Mouse (Mus musculus) lung, adult 2 months (tissue): ENCODE data around the gene Arl15. TPM values are rescaled to one million over a fixed set of nuclear protein-coding genes. Genes with fewer than 3 reads are reported as not detected.

Source experiments
- DNase-seq: peaks from one replicate; pipeline ENCODE4 v3.0.0; 2022
- H3K4me1 ChIP-seq: fragments of 200-500 bp; 2 replicates; pipeline ENCODE4 v1.6.1; 2011; ENCODE audit warnings: low read length; ENCODE audit not compliant: control insufficient read depth, insufficient read depth
- H3K4me3 ChIP-seq: fragments of 200-500 bp; replicated peaks from 2 replicates; pipeline ENCODE3; 2011; ENCODE audit warnings: low read depth, mild to moderate bottlenecking, control low read depth, low read length; ENCODE audit errors: extremely low read depth
- CTCF ChIP-seq: fragments of 200-500 bp; IDR thresholded peaks from 2 replicates; pipeline ENCODE4 v1.5.1; 2011; ENCODE audit warnings: mild to moderate bottlenecking, low read length, control low read depth; ENCODE audit not compliant: insufficient read depth
- POLR2A ChIP-seq: fragments of 200-500 bp; IDR thresholded peaks from 2 replicates; pipeline ENCODE4 v1.6.1; 2011; ENCODE audit warnings: low read depth, mild to moderate bottlenecking, control low read depth, low read length, borderline replicate concordance; ENCODE audit errors: extremely low read depth
- WGBS: fragments of 180-500 bp; shearing (Covaris S2); methylation state at CpG from one replicate; pipeline ENCODE4 v1.1.7; 2018; 5-methylcytosine and 5-hydroxymethylcytosine counted together
- polyA plus RNA-seq: library from polyadenylated mRNA; depleted of rRNA; stranded (reverse); fragments of >200 nt; gene quantifications from 2 replicates; pipeline ENCODE4 v1.2.3, GENCODE M21; 2012; rRNA removed

The Arl15 gene
- 11.8 and 15.1 TPM in 2 replicates for polyA plus RNA-seq

DNA sequence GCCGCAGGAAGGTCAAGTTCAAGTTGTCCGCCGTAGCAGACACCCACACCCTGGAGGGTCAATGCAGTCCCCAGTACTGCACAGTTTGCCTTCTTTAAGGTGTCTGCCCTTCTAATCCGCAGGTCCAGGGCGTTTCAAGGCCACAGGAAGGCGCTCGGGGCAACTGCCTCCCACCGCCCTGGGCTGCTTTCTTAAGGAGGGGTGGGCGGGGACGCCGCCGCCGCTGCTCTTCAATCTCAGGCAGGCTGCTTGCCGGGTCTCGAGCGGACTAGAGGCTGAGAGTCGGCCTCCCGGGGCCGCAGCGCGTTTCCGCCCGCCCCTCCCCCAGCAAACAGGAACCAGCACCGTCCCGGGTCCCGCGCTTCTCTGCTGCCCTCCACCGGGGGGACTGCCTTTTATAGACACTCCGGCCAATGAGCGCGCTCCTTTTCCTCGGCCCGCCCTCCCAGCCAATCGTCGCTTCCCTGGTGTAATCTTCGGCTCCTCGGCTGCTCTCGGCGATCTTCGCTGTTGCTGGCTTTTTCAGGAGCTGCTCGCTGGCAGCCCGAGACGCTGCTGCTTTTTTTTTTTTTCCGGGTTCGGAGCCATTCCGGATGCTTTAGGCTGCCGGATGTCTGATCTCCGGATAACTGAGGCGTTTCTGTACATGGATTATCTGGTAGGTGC is at the start of gene Arl15:
Gene Arl15, plus strand, starts transcription at position 467 of the 666 bp plus-strand sequence.
- WGBS = under 1% methylated on average over 49 of the region's 49 CpGs
- Histone ChIP-seq H3K4me1 (peaks cover 3% of the 10 kb centered on the region; the same call in 1 of the 2 replicates), H3K4me3 (peak within 1 kb of the TSS; percentile 92)
- peak; percentile 96 for DNase-seq
- TF ChIP-seq CTCF = no peak
- TF ChIP-seq POLR2A = peak; percentile 99

DNA sequence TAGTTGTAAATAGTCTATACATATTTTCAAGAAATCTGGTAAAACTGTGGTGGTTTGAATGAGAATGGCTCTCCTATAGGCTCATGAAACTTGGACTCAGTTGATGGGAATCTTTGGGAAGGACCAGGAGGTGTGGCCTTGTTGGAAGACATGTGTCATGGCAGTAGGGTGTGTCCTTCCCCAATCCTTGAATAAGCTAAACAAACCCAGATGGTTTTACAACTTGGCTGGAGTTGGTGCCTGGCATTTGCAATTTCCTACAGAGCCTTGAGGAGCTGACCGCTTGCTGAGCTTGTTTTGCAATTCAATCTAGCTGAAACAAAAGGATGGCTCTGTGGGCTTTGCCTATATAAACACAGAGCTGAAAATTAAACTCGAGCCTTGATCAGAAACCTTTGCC is 49.0 kb upstream of the Arl15 start:
- WGBS = 45% methylated on average over 2 of the region's 2 CpGs
- Histone ChIP-seq H3K4me3 (no peak overlapping the region), H3K4me1 (no peaks in the 10 kb centered on the region)
- no peak for DNase-seq
- no peak for TF ChIP-seq CTCF
- no peak for TF ChIP-seq POLR2A

DNA sequence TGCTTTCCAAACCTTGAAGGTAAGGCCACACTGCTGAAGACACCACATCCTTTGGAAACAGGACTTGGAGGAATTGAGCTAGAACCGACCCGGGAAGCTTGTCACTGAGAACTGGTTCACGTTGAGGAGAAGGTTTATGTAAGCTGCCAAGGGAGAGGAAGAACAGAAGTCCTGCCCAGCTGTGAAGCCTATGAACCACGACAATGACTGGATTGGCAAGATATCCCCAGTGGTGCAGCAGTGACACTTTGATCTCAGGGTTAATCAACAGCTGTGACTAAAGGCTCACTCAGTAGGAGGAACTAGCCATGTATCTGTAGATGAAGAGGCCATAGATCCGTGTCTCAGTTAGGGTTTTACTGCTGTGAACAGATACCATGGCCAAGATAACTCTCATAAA is 43.5 kb upstream of the Arl15 start:
- no peak for DNase-seq
- no peak for TF ChIP-seq CTCF
- no peak for TF ChIP-seq POLR2A
- no peak overlapping the region for H3K4me3 ChIP-seq
- 82% methylated on average over 5 of the region's 5 CpGs for WGBS
- H3K4me1 ChIP-seq = no peaks in the 10 kb centered on the region

DNA sequence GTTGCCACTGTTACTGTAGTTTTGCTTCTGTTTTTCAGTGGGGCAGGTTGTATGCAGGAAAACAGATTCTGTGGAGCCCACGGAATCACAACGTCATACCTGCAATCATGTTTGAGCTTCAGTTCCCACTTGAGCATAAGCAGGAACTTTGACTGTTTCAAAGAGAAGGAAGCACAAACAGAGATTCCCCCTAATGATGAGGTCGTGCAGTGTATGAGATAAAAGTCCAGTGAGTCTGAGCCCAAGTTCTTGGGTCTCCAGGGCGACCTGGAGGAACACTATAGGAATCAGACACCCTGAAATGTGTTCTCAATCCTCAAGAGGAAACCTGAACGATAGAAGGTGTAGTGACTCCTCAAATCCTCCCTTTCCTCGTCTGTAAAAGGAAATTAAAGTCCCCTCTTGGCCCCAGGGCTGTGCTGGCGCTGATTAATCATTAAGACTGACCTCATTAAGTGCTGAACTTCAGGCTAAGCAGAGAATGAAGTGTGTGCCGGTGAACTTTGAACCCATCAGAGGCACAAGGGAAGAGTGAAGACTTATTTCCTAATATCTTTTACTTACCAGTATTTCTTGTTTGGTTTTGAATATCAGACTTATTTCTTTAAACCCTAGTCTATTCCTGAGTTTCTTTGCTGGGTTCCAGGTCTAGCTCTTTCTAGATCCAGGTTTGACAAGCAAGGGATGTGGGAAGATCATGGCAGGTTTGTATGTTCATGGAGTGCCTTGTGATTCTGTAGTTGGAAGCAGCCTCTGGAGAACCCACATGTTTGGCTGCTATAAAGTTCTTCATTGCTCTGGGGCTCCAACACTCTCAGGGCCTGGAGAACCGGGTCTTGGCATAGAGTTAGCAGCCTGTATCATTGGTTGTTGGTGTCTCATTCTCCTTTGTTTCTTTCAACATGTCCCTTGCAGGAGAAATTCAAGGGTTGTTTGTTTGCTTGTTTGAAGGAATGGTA is 39.3 kb upstream of the Arl15 start:
- no peaks in the 10 kb centered on the region for H3K4me1 ChIP-seq
- TF ChIP-seq CTCF (no peak), POLR2A (no peak)
- 66% methylated on average over 9 of the region's 9 CpGs for WGBS
- no peak overlapping the region for H3K4me3 ChIP-seq
- no peak for DNase-seq

DNA sequence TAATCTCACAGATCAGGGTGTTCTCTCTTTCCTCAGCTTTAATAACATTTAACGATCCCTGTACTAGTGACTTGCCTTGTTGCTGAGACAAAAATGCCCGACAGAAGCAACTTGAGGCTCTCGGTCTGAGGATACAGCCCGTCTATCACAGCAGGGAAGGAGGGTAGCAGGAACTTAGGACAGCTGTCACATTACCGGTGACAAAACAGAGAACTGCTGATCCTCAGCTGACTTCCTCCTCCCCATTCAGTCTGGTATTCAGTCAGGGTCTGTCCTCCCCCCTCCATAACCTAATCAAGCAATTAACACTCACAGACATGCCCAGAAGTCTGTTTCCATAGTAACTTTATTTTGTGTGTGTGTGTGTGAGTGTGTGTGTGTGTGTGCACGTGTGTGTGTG is 38.5 kb upstream of the Arl15 start:
- no peak for TF ChIP-seq CTCF
- TF ChIP-seq POLR2A = no peak
- no peak overlapping the region for H3K4me3 ChIP-seq
- H3K4me1 ChIP-seq = no peaks in the 10 kb centered on the region
- WGBS = 55% methylated on average over 6 of the region's 6 CpGs
- DNase-seq = no peak

DNA sequence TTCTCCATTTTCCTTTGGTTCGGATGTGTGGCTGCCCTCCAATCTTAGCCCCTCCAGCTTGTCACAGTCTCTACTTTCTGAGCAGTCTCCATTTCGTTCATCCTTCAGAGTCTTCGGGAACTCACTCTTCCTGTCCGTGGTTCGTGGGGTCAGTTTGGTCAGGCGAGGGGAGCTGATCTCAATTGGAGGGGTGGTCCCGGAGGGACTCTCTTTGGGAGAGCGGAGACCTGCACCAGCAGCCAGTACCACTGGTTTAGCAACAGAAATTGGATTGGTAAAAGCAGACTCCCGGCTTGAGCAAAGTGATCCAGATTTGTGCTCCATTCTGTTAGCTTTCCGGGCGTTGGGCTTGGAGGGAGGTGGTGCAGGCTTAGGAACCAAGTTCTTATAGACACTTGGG is 32.6 kb upstream of the Arl15 start:
- TF ChIP-seq POLR2A (no peak), CTCF (no peak)
- 95% methylated on average over 11 of the region's 11 CpGs for WGBS

DNA sequence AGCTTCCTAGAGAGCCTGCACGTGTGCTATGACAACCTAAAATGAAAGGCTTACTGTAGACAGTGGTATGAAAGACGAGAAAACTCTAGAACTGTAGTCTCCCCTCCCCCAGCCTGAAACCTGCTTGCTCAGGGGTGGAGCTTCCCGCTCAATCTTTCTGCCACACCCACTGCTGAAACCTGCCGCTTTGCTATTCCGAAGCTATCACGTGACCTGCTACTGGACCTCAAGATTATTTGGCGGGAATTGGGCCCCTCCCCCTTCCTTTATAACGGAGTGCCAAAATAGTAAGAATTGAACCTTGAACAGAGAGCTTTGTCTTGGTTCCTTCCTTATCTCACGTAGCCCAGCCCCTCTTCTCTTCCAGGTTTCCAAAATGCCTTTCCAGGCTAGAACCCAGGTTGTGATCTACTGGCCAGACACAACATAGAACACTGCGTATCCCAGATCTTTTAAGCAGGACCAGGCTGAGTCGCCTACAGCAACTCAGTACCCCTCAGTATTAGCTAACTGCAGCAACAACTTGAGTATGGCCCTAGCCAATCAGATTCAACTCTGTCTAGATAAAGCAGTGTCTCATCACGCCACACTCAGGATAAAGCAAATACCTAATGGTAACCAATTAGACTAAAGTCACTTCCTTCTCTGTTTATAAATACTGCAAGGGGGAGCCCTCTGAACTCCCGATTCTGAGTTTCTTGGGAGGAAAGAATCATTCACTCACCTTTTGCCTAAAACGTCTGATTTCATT is 31.4 kb upstream of the Arl15 start:
- Histone ChIP-seq H3K4me1 (no peaks in the 10 kb centered on the region), H3K4me3 (no peak overlapping the region)
- WGBS = 60% methylated on average over 14 of the region's 14 CpGs
- no peak for TF ChIP-seq CTCF
- DNase-seq = no peak

More for the DNA sequence above, 32.6 kb upstream of the Arl15 start:
- H3K4me1 ChIP-seq = no peaks in the 10 kb centered on the region
- DNase-seq = no peak
- no peak overlapping the region for H3K4me3 ChIP-seq

DNA sequence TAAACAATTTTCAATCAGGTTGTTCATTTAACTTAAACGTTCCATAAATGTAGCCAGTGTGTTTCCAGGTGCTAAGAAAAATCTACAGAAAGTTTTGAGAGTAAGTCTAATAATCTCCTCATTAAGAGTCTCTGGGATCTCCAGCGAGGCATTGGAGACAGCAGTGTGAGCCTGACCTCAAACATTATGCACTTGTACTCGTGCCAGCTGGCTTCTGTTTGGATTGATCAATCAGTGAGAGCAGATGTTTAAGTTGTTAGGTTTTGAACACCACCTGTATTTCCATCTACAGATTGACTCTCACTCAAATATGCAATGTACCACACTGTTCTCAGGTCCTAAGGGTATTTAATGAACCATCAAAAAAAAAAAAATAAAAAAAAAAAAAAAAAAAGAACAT is 28.9 kb upstream of the Arl15 start:
- WGBS = 59% methylated on average over 3 of the region's 3 CpGs
- TF ChIP-seq POLR2A = no peak
- no peak for TF ChIP-seq CTCF
- no peak overlapping the region for H3K4me3 ChIP-seq
- no peak for DNase-seq
- no peaks in the 10 kb centered on the region for H3K4me1 ChIP-seq

DNA sequence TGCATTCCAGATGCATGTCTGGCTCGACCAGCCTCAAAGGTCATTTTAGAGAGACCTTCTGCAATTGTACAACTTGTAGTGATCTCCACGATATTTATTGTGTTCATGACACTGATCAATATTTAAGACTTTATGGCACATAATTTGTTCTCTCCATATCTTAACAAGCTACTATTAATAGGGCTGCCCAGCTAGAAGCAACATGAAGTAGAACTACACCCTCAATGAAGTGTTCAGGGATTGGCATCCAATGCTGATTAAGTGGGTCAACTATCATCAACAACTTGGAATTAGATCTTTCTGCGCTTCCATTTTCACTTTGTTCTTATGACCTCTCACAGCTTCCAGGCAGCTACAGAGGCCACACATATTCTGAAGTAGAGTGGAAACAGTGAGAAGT is 24.5 kb upstream of the Arl15 start:
- Histone ChIP-seq H3K4me3 (no peak overlapping the region), H3K4me1 (no peaks in the 10 kb centered on the region)
- TF ChIP-seq CTCF = no peak
- TF ChIP-seq POLR2A = no peak
- no peak for DNase-seq
- 85% methylated on average over 3 of the region's 3 CpGs for WGBS
